Mouse (Mus musculus) heart, postnatal 4 days (tissue): ENCODE results near the gene Slc1a6. TPM values are rescaled to one million over a fixed set of nuclear protein-coding genes. Genes with fewer than 3 reads are reported as not detected.
A peak's percentile ranks its signal among the peaks of the same experiment; 100 is the strongest.
"Not testable (repeated sequence)": the region's sequence is repeated elsewhere in the genome, so short reads cannot be mapped to it uniquely, and the experiment has no call there.

ENCODE experiments used
- DNase-seq: peaks from one replicate; pipeline ENCODE4 v3.0.0; 2021
- total RNA-seq, 2 experiments: library from RNA; stranded (reverse); gene quantifications; 2 replicates each; pipeline ENCODE4 v1.2.3; 2021

Slc1a6 gene
- under 1 TPM; 0.43 to 0.63 TPM for total RNA-seq

GRCm38 (mm10) chr10:78779981-78780651, at the start of gene Slc1a6:
Gene Slc1a6 (plus strand): TSS chr10:78780496.
- peak; percentile 11 for DNase-seq

GRCm38 (mm10) chr10:78739821-78740220, 40.5 kb upstream of the Slc1a6 start:
- no peak for DNase-seq

GRCm38 (mm10) chr10:78743721-78744120, 36.6 kb upstream of the Slc1a6 start:
- DNase-seq, result no peak

- no peak for DNase-seq
These were observed 34.7 kb upstream of the Slc1a6 start for GRCm38 (mm10) chr10:78745453-78746232.

- DNase-seq, result no peak
These were observed 33.1 kb upstream of the Slc1a6 start for GRCm38 (mm10) chr10:78747035-78747721.

- no peak for DNase-seq
These were observed 32.1 kb upstream of the Slc1a6 start for GRCm38 (mm10) chr10:78748161-78748560.

GRCm38 (mm10) chr10:78748946-78749345, 31.4 kb upstream of the Slc1a6 start:
- no peak for DNase-seq

- peak; percentile 47 for DNase-seq
These were observed 27.7 kb upstream of the Slc1a6 start, which contains the start of gene Ccdc105 for GRCm38 (mm10) chr10:78752452-78753191. Gene Ccdc105 (minus strand): TSS chr10:78753065.

- peak; percentile 78 for DNase-seq
These were observed 24.3 kb upstream of the Slc1a6 start for GRCm38 (mm10) chr10:78756021-78756420.

- DNase-seq, result no peak
These were observed 14.7 kb upstream of the Slc1a6 start for GRCm38 (mm10) chr10:78765570-78765969.

- DNase-seq, result no peak
These were observed 4.5 kb upstream of the Slc1a6 start for GRCm38 (mm10) chr10:78775830-78776229.

GRCm38 (mm10) chr10:78779527-78779926, 769 bp upstream of the Slc1a6 start:
- no peak for DNase-seq

GRCm38 (mm10) chr10:78787566-78788087, 7.3 kb downstream of the Slc1a6 start:
- peak; percentile 73 for DNase-seq

GRCm38 (mm10) chr10:78790561-78790960, 10.3 kb downstream of the Slc1a6 start:
- DNase-seq, result no peak

GRCm38 (mm10) chr10:78801449-78801848, 21.2 kb downstream of the Slc1a6 start:
- no peak for DNase-seq

- no peak for DNase-seq
These were observed 32.2 kb downstream of the Slc1a6 start for GRCm38 (mm10) chr10:78812358-78813060.

- DNase-seq, result not testable (repeated sequence)
These were observed 60.2 kb downstream of the Slc1a6 start for GRCm38 (mm10) chr10:78840456-78840855.

GRCm38 (mm10) chr10:78852066-78852465, 71.8 kb downstream of the Slc1a6 start, which contains the start of gene Olfr1356:
Gene Olfr1356 (minus strand): TSS chr10:78852166.
- DNase-seq, result no peak
